Mouse (Mus musculus): ENCODE results near the gene Cebpe. TPM values are rescaled to one million over a fixed set of nuclear protein-coding genes. Genes with fewer than 3 reads are reported as not detected.

Cebpe gene
- polyA plus RNA-seq, 1 experiment from 2014 or later: not detected

DNA sequence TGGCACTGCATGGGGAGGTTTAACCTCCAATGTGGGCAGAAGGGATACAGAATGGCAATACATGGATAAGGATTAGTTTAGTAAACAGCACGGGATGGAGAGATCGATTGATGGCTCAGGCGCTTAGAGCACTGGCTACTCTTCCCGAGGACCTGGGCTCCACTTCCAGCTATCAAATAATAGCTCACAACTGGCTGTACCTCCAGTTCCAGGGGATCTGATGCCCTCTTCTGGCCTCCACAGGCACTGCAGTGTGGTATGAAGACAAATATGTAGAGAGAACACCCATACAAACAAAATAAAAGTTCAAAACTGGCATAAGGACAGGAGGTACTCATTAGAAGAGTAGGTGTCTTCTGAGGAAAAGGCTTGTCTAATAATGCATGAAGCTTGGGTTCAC lies 42.6 kb downstream of the Cebpe start:
- Histone ChIP-seq H3K27me3 (ENCODE audit: control insufficient read depth, insufficient read depth, low read depth, low read length) (no peaks in the 10 kb centered on the region), H3K4me1 (replicated peaks; ENCODE audit: control insufficient read depth, insufficient read depth, low read length) (no peaks in the 10 kb centered on the region; the same call in 1 of the 2 replicates), H3K27ac (ENCODE audit: low read length) (no peak overlapping the region), H3K36me3 (ENCODE audit: control insufficient read depth, insufficient read depth, low read length) (peaks cover 44% of the 10 kb centered on the region), H3K9ac (ENCODE audit: low read length) (no peak overlapping the region), H3K9me3 (ENCODE audit: control insufficient read depth, low read length) (no peaks in the 10 kb centered on the region), H3K4me3 (ENCODE audit: low read length) (no peak overlapping the region), H3K4me2 (ENCODE audit: low read depth, low read length) (no peak overlapping the region)
- WGBS: 76% methylated on average over 4 of the region's 4 CpGs
- ATAC-seq (ENCODE audit: low read depth): no peak

DNA sequence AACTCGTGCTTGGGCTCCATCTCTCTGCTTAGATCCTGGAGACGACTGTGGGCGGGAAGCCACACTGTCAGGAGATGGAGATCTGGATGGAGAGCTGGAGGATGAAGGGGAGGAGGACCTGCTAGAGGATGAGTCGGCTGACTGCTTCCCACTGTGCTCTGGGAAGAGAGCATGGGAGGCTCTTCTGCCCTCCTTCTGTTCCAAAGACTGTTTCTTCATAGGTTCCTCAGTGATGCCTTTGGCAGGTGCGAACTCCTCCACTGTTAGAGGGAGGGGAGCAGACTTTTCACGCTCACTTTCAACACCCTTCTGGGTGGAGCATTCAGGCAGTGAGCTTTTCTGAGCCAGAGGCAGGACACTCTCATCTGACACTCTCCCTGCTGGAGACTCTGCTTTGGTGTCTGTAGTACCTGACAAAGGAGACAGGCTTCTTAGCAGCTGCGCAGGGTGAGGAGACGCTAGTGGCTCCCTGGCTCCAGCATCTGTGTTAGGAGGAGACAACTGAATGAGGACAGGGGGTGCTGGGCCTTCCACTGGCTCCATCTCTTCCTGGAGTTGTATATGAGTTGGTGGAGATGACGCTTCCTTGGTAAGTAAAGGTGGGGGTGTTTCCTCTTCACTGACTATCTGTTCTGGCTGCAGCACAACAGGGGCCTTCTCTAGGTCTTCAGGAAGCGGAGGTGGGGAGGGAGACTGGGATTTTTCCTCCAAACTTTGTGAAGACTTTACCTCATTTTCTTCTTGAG lies 47.3 kb downstream of the Cebpe start:
- WGBS: 86% methylated on average over 10 of the region's 10 CpGs
- peaks cover 77% of the 10 kb centered on the region for H3K36me3 ChIP-seq (ENCODE audit: control insufficient read depth, insufficient read depth, low read length)

More for the DNA sequence above, 47.3 kb downstream of the Cebpe start:
- Histone ChIP-seq H3K4me1 (replicated peaks; ENCODE audit: control insufficient read depth, insufficient read depth, low read length) (no peaks in the 10 kb centered on the region), H3K27ac (ENCODE audit: low read length) (no peak overlapping the region), H3K27me3 (ENCODE audit: control insufficient read depth, insufficient read depth, low read depth, low read length) (no peaks in the 10 kb centered on the region), H3K9ac (ENCODE audit: low read length) (no peak overlapping the region), H3K4me3 (ENCODE audit: low read length) (no peak overlapping the region), H3K4me2 (ENCODE audit: low read depth, low read length) (no peak overlapping the region), H3K9me3 (ENCODE audit: control insufficient read depth, low read length) (no peaks in the 10 kb centered on the region)
- ATAC-seq (ENCODE audit: low read depth): no peak

Other genes starting within 250 kb of the Cebpe start
- 61.9 and 64.2 TPM in 2 replicates for gene Lrp10, start 248.0 kb downstream of the Cebpe start, polyA plus RNA-seq (2015; fragmentation: Nextera tagmentation; extraction: Ambion mirVana)
- 19.6 and 22.4 TPM in 2 replicates for gene Rem2, start 236.1 kb downstream of the Cebpe start, polyA plus RNA-seq (2015; fragmentation: Nextera tagmentation; extraction: Ambion mirVana)
- gene Prmt5, start 194.6 kb downstream of the Cebpe start, polyA plus RNA-seq (2015; fragmentation: Nextera tagmentation; extraction: Ambion mirVana): 73.5 and 77.6 TPM in 2 replicates
- gene Haus4, start 157.6 kb downstream of the Cebpe start, polyA plus RNA-seq (2015; fragmentation: Nextera tagmentation; extraction: Ambion mirVana): 52.3 and 57.1 TPM in 2 replicates
- gene Ajuba, start 134.6 kb downstream of the Cebpe start, polyA plus RNA-seq (2015; fragmentation: Nextera tagmentation; extraction: Ambion mirVana): 41.1 and 41.2 TPM in 2 replicates
- gene 4931414P19Rik, start 106.2 kb downstream of the Cebpe start, polyA plus RNA-seq (2015; fragmentation: Nextera tagmentation; extraction: Ambion mirVana): 11.6 and 12.7 TPM in 2 replicates
- 352 and 366 TPM in 2 replicates for gene Psmb5, start 94.2 kb downstream of the Cebpe start, polyA plus RNA-seq (2015; fragmentation: Nextera tagmentation; extraction: Ambion mirVana)
- 1.2 and 4.3 TPM in 2 replicates for gene Psmb11, start 90.7 kb downstream of the Cebpe start, polyA plus RNA-seq (2015; fragmentation: Nextera tagmentation; extraction: Ambion mirVana)
- gene Gm17606, start 71.2 kb downstream of the Cebpe start, polyA plus RNA-seq (2015; fragmentation: Nextera tagmentation; extraction: Ambion mirVana): not detected in 2 replicates
- gene Cdh24, start 70.8 kb downstream of the Cebpe start, polyA plus RNA-seq (2015; fragmentation: Nextera tagmentation; extraction: Ambion mirVana): 2.1 and 2.8 TPM in 2 replicates
- 73.4 and 78.9 TPM in 2 replicates for gene 1700123O20Rik, start 26.0 kb downstream of the Cebpe start, polyA plus RNA-seq (2015; fragmentation: Nextera tagmentation; extraction: Ambion mirVana)
- 106 and 116 TPM in 2 replicates for gene Acin1, start 25.2 kb downstream of the Cebpe start, polyA plus RNA-seq (2015; fragmentation: Nextera tagmentation; extraction: Ambion mirVana)
- gene Gm29776, start 13.3 kb downstream of the Cebpe start, polyA plus RNA-seq (2015; fragmentation: Nextera tagmentation; extraction: Ambion mirVana): 0.11 and 0.19 TPM in 2 replicates
- 1.9 and 2.0 TPM in 2 replicates for gene Slc7a8, start 69.8 kb upstream of the Cebpe start, polyA plus RNA-seq (2015; fragmentation: Nextera tagmentation; extraction: Ambion mirVana)
- gene Rnf212b, start 102.0 kb upstream of the Cebpe start, polyA plus RNA-seq (2015; fragmentation: Nextera tagmentation; extraction: Ambion mirVana): not detected in 2 replicates
- 10.2 and 13.2 TPM in 2 replicates for gene Homez, start 158.8 kb upstream of the Cebpe start, polyA plus RNA-seq (2015; fragmentation: Nextera tagmentation; extraction: Ambion mirVana)
- 1.5 and 1.6 TPM in 2 replicates for gene Ppp1r3e, start 165.4 kb upstream of the Cebpe start, polyA plus RNA-seq (2015; fragmentation: Nextera tagmentation; extraction: Ambion mirVana)
- 3.4 and 4.2 TPM in 2 replicates for gene Bcl2l2, start 171.2 kb upstream of the Cebpe start, polyA plus RNA-seq (2015; fragmentation: Nextera tagmentation; extraction: Ambion mirVana)
- not detected in 2 replicates for gene Gm20521, start 171.3 kb upstream of the Cebpe start, polyA plus RNA-seq (2015; fragmentation: Nextera tagmentation; extraction: Ambion mirVana)
- 89.1 and 92.8 TPM in 2 replicates for gene Pabpn1, start 180.3 kb upstream of the Cebpe start, polyA plus RNA-seq (2015; fragmentation: Nextera tagmentation; extraction: Ambion mirVana)
- gene Slc22a17, start 201.0 kb upstream of the Cebpe start, polyA plus RNA-seq (2015; fragmentation: Nextera tagmentation; extraction: Ambion mirVana): 27.2 and 28.3 TPM in 2 replicates
- gene Efs, start 214.0 kb upstream of the Cebpe start, polyA plus RNA-seq (2015; fragmentation: Nextera tagmentation; extraction: Ambion mirVana): 24.6 and 26.0 TPM in 2 replicates
- gene Il25, start 220.5 kb upstream of the Cebpe start, polyA plus RNA-seq (2015; fragmentation: Nextera tagmentation; extraction: Ambion mirVana): not detected in 2 replicates
- 1.2 and 1.7 TPM in 2 replicates for gene Cmtm5, start 224.1 kb upstream of the Cebpe start, polyA plus RNA-seq (2015; fragmentation: Nextera tagmentation; extraction: Ambion mirVana)

Data from lung, embryonic 16.5 days (tissue).